Mouse (Mus musculus) left cerebral cortex, adult 8-10 months (tissue): ENCODE measurements around the gene Hk1. TPM values are rescaled to one million over a fixed set of nuclear protein-coding genes. Genes with fewer than 3 reads are reported as not detected.

Experiments
- DNase-seq, 2 experiments: peaks; one replicate each; pipeline ENCODE4 v3.0.0; 2022; ENCODE audit warnings: low spot score in 2 of 2
- total RNA-seq, 4 experiments: library from RNA; stranded (reverse); gene quantifications; 2 replicates each; pipeline ENCODE4 v1.2.4; 2022

Gene Hk1
- total RNA-seq, 4 experiments from 2014 or later, result 308 to 326 (median 318) TPM

GRCm38 (mm10) chr10:62321457-62321856, 58.3 kb downstream of the Hk1 start:
- no peak for DNase-seq

- peak in 1 of 2 experiments; percentile 66 for DNase-seq
Measured at GRCm38 (mm10) chr10:62320402-62320978, 59.2 kb downstream of the Hk1 start.

DNA sequence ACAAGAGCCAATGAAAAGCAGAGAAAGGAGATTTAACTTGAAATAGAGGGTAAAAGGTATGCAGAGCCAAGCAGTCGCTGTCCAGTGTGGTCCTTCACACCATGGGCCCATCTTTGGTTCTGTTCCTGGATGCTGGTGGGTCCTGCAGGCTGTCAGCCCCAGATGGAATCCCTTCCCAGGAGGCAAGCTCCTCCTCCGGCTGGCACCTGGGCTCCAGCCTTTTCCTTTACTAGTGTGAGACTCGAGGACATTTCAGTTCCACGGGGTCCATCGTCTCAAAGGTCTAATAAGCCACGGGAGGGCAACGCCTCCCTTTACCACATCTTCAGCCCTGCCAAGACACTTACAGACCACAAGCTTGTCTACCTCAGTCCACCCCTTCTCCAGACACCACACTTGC, 60.6 kb downstream of the Hk1 start:
- DNase-seq, result no peak

- DNase-seq, result no peak
Measured at GRCm38 (mm10) chr10:62316467-62316866, 63.2 kb downstream of the Hk1 start.

DNA sequence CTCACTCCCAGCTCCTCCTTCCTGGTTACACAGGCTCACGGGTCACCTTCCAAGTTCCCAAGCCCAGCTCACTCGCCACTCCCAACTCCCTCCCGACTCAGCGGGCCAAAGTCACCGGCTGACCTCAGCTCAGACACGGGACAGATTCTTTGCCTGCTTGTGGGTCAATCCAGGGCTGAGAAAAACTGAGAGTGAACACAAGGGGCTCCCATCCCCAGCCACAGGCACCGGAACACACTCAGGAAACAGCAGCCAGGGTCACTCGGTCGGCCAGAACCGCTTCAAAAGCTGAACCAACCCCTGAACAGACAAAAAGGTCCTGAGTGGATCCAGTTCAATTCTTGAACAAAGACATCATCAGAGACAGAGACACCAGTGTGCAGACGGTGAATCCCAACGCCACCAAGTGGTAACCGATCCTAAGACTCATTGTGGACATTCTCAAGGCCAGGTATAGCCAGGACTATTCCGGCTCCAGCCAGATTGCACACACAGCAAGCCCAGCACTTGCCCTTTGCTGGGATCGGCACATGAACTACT, 65.8 kb downstream of the Hk1 start:
- DNase-seq, result no peak

DNA sequence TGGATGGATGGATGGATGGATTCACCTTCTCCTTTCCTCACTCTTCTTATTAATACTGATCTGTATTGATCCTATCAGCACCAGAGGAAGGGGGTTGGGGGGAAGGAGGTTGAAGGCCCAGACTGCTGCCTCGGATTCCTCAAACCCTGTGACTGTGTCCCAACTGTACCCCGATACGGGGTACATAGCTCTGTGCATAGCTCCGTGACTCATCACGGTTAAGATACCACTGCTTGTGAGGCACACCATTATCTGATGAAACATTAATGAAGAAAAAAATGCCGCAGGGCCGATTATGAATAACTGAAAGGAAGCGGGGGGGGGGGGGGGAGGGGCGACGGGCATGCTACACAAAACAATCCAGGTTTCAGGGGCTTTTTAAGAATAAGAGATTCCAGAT, 66.6 kb downstream of the Hk1 start:
- DNase-seq, result no peak

DNA sequence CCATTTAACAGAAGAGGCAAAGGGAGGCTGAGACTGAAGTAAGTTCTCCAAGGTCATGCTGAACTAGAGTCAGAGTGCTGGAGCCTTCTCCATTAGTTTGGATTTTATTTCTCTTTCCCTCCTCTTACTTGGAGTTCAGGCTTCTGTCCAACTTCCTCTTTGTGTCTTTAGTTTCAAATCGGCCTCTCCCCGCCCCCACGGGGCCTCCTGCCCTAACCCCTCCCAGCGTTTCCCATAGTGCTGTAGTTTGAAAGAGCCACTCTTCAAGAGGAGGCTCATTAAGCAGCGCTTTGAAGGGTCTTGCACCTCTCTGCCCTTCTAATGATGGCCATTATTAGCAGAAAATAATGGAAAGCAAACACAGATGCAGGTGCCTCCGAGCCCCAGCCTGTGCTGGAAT, 68.2 kb downstream of the Hk1 start:
- DNase-seq, result peak in 1 of 2 experiments; percentile 63

DNA sequence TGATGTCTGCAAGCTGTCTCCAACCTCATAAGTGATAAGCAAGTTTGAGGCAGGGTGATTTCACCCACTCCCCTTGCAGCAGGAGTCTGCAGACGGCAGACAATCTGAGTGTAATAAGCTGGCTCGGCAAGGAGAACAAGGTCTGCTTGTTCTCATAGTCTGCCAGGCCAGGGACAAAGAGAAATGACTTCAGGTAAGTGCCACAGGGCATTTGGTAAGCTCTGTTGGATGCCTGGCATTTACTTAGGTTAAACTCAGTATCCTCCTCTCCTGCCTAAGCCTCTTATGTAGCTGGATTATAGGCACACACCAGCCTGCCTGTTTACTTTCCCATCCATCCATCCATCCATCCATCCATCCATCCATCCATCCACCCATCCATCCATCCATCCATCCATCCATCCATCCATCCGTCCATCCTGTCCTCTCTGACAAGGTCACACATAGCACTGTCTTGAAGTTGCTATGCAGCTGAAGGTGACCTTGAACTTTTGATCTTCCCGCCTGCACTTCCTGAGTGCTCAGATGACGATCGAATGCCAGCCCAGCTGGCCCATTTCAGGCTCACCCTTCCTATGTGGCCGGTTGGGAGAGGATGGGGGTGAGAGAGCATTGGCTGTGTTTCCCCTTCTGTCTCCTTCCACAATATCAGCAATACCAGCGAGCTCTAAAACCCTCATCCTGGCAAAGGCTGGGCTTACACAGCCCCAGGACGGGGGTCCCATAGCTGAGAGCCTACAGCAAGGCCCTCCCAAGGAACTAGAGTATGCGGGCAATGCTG, 69.3 kb downstream of the Hk1 start:
- DNase-seq, result no peak

DNA sequence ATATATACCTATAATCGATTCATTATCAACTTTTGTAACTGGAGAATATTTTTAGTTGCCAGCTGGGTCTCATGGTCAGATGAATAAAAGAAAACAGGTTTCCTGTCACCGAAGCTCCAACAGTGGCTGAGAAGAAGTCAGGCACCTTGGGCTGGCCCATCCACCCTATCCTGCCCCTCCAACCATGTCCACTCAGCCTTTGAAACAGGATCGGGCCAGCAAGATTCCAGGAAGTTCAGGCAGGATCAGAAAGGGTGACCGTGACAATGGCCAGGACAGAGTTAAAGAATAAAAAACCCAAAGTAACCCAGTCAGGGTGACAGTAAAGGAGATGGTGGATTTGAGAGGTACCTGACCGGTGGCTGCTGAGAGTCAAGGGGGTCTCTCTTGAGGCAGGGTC, 70.1 kb downstream of the Hk1 start:
- no peak for DNase-seq

DNA sequence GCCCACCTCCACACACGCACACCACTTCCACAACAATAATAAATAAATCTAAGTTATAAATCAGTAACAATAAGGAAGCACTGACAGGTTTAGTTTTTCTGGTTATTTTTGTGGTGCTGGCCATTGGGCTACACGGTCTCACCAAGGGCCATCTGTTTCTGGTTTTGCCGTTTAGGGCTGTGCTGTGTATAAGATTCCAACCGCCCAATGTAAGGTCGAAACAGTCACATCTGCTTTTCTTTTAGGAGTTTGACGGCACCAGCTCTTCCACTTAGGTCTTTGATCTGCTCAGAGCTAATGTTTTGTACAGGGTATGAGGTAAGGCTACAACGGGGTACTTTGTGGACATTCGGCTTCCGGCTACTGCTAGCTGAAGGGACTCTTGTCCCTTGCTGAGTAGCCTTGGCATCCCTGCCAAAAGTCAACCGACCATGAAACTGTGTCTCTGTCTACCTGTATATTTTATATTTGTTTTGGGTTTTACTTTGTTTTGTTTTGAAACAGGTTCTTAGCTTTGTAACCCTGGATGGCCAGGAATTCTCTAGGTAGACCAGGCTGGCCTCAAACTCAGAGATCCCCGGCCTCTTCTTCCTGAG, 70.7 kb downstream of the Hk1 start:
- DNase-seq, result no peak

DNA sequence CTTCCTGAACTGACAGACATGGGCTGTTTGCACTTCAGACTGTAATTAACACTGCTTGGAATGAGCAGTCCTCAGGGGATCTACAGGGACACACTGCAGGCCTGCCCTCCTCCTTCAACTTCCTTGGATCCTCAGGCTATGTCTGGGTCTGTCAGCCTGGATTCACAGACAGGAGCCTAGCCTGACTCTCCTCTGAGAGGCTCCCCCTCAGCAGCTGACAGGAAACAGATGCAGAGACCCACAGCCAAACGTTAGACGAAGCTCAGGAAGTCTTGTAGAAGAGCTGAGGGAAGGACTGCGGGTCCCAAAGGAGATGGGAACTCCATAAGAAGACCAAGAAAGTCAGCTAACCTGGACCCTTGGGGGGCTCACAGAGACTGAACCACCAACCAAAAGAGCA, 73.2 kb downstream of the Hk1 start:
- no peak for DNase-seq

DNA sequence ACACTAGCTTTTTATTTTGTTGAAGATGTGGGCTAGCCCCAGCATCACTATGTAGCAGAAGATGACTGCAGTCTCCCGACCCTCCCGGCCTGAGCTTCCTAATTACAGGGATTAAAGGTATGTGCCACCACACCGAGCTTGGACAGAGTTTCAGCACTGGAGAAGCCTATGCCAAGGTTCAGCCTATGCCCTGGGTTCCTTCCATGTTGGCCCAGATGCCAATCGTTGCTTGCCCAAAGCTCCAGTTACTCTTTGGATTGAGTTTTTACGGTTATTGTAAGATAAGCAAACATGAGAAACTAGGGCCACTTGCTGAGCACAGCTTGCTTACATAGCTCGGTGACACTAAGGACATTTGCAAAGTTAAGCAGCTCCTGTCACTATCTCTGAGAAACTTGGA, 74.6 kb downstream of the Hk1 start:
- no peak for DNase-seq

DNA sequence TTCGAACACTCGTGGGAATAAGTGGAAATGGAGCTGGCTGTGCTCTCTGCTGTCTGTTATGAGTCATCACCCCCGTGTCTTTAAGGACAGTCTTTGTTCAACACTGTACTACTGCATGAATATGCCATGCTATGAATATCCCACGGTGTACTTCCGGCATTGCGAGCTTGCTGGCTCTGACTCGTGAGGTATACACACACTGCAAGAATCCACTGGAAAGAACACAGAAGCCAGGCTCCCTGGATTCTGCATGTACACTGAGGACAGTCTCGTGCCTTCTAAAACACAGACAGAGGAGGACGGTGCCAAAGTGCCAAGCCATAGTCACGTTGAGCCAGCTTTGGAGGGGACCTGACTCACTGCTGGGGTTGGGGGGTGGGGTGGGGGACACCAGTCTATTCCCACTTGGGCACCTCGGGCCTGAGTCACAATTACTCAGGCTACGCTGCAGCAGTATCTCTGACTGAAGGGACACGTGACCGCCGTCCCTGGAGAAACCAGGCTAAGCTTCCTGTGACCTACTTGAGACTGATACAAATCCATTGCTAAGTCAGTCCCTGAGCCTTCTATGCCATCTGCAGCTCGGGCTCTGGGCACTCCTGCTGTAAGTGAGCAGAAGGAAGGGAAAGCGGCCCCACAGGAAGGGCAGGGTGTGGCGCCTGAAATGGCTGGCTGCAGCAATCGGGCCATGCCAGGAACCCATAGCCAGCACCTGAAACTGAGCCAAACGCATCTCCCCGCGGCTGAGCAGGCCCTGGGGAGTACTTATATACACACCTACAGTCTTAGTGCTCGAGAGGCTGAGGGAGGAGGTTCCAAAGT, 79.5 kb downstream of the Hk1 start:
- peak; percentile 32 to 73 for DNase-seq

GRCm38 (mm10) chr10:62296086-62296872, 83.4 kb downstream of the Hk1 start:
- DNase-seq, result no peak

DNA sequence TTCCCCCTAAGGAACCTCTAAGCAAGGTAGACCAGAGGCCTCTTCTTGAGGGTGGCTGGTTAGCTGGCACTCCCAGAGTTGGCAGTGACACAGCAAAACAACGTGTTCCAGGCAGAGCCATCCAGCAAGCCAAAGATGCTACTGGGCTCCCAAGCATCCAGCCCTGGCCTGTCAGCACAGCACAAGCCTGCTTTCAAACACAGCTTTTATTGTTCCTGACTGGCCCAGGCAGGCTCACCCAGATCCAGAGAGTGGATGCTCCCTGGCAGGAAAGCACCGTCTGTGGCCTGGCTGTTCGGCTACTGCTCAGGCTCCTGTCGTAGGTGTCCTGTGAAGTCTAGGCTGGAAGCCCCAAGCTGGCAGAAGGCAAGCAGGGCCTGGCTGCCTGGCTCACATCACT, 85.6 kb downstream of the Hk1 start:
- peak in 1 of 2 experiments; percentile 43 for DNase-seq

- no peak for DNase-seq
Measured at GRCm38 (mm10) chr10:62287460-62288124, 92.1 kb downstream of the Hk1 start.

DNA sequence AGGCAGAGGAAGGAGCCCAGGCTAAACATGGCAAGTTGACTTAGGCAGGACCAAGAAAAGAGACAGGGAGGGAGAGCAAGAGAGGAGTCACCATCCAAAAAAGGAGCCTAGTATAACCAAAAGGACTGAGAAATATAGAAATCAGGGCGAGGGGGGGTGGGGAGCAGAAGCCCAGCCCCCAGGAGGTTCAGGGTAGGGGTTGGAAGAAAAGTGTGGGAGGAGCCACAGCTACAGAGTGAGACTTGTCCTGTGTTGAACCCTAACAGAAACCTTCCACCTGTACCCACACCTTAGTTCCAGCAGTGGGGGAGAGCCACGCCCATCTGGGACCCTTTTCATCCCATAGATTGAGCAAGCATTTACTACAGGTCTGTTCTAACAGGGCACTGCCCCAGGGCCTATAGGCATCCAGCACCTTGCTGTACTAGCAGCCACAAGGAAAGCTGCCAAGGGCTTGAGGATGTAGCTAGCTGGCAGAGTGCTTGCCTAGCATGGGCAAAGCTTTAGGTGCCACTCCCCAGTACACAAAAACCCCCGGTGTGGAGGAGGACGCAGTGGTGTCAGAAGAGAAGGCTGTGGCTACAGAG, 96.4 kb downstream of the Hk1 start:
- no peak for DNase-seq

GRCm38 (mm10) chr10:62282782-62283181, 96.9 kb downstream of the Hk1 start:
- DNase-seq, result peak in 1 of 2 experiments; percentile 32

DNA sequence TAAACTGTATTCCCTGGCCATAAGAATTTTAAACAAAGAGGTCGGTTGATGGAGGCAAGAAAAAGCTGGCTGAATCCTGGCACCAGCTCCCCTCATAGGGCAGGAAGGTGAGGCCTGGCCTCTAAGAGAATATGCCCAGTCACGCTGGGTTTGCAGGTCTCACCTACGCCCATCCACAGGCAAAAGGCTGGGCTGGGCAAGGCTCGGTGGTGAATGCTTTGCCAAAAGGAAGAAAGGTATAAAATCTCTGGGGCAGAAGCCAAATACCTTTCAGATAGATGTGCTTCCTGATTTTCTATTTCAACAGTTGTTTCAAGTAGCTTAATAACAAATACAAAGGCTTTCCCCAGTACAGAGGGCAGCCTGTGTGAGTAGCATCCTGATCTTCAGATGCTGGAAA, 100.0 kb downstream of the Hk1 start:
- no peak for DNase-seq

- no peak for DNase-seq
Measured at GRCm38 (mm10) chr10:62279066-62279465, 100.6 kb downstream of the Hk1 start.
